Mouse (Mus musculus) liver, adult 2 months (tissue): ENCODE results near the gene Atp8a2.

ENCODE experiments used
- CTCF ChIP-seq: fragments of 200-500 bp; IDR thresholded peaks from 2 replicates; pipeline ENCODE4 v1.5.1; 2011; ENCODE audit warnings: low read depth, low read length, control low read depth
- POLR2A ChIP-seq: fragments of 200-500 bp; IDR thresholded peaks from 2 replicates; pipeline ENCODE4 v1.6.1; 2011; ENCODE audit warnings: low read length, control low read depth; ENCODE audit not compliant: insufficient read depth; ENCODE audit errors: extremely low read depth

GRCm38 (mm10) chr14:59625158-59625805 lies 571.7 kb downstream of the Atp8a2 start, which contains the start of gene Shisa2:
- TF ChIP-seq POLR2A (no peak), CTCF (peak; percentile 6; the same call in 1 of the 2 replicates)
